Mouse (Mus musculus): Measurements from ENCODE around the gene Podn.

Podn gene

GRCm38 (mm10) chr4:108037027-108037426 lies 59.2 kb downstream of the Podn start:
- DNase-seq, result peak; percentile 96

GRCm38 (mm10) chr4:108033041-108033764 lies 63.0 kb downstream of the Podn start:
- peak; percentile 90 for DNase-seq

- DNase-seq, result peak; percentile 95
Observed at GRCm38 (mm10) chr4:108032352-108032849, 63.8 kb downstream of the Podn start.

- DNase-seq, result peak; percentile 98
Observed at GRCm38 (mm10) chr4:108031502-108032351, 64.5 kb downstream of the Podn start.

- DNase-seq, result no peak
Observed at GRCm38 (mm10) chr4:108030888-108031501, 65.2 kb downstream of the Podn start.

GRCm38 (mm10) chr4:108026193-108026592 lies 70.1 kb downstream of the Podn start:
- DNase-seq, result no peak

- peak; percentile 97 for DNase-seq
Observed at GRCm38 (mm10) chr4:108025269-108025668, 71.0 kb downstream of the Podn start.

- peak; percentile 99 for DNase-seq
Observed at GRCm38 (mm10) chr4:108024641-108025040, 71.6 kb downstream of the Podn start.

GRCm38 (mm10) chr4:108023186-108023585 lies 73.1 kb downstream of the Podn start:
- no peak for DNase-seq

GRCm38 (mm10) chr4:108020178-108020577 lies 76.1 kb downstream of the Podn start:
- DNase-seq, result peak; percentile 88

- DNase-seq, result peak; percentile 98
Observed at GRCm38 (mm10) chr4:108018961-108019921, 77.0 kb downstream of the Podn start.

GRCm38 (mm10) chr4:108018241-108018923 lies 77.9 kb downstream of the Podn start:
- DNase-seq, result peak; percentile 90

GRCm38 (mm10) chr4:108017839-108018238 lies 78.4 kb downstream of the Podn start:
- DNase-seq, result peak; percentile 92

- DNase-seq, result peak; percentile 95
Observed at GRCm38 (mm10) chr4:108016321-108016720, 79.9 kb downstream of the Podn start.

- peak; percentile 99 for DNase-seq
Observed at GRCm38 (mm10) chr4:108015067-108015765, 81.0 kb downstream of the Podn start.

- DNase-seq, result peak; percentile 93
Observed at GRCm38 (mm10) chr4:108014466-108014865, 81.8 kb downstream of the Podn start.

- DNase-seq, result no peak
Observed at GRCm38 (mm10) chr4:108008541-108008940, 87.7 kb downstream of the Podn start.

- no peak for DNase-seq
Observed at GRCm38 (mm10) chr4:108007532-108008103, 88.6 kb downstream of the Podn start.

GRCm38 (mm10) chr4:108005328-108005727 lies 90.9 kb downstream of the Podn start:
- DNase-seq, result no peak

GRCm38 (mm10) chr4:107999380-107999779 lies 96.9 kb downstream of the Podn start:
- DNase-seq, result peak; percentile 95

Data from heart, adult 11 months (tissue).